Mouse (Mus musculus) lung, postnatal 10 days (tissue): Measurements from ENCODE around the gene Eif4h.

Experiments used
- DNase-seq: peaks from one replicate; pipeline ENCODE4 v3.0.0; 2021

Eif4h gene

GRCm38 (mm10) chr5:134639269-134639682 lies at the start of gene Eif4h:
Eif4h (minus strand) TSS chr5:134639490.
- peak; percentile 98 for DNase-seq

GRCm38 (mm10) chr5:134688718-134689284 lies 49.5 kb upstream of the Eif4h start:
- peak; percentile 100 for DNase-seq

GRCm38 (mm10) chr5:134688086-134688717 lies 48.9 kb upstream of the Eif4h start, which contains the start of gene Limk1:
Limk1 (minus strand) TSS chr5:134688598.
- no peak for DNase-seq

GRCm38 (mm10) chr5:134687187-134687586 lies 47.9 kb upstream of the Eif4h start:
- no peak for DNase-seq

GRCm38 (mm10) chr5:134686541-134686940 lies 47.3 kb upstream of the Eif4h start:
- DNase-seq: no peak

- no peak for DNase-seq
Measured at GRCm38 (mm10) chr5:134684398-134684797, 45.1 kb upstream of the Eif4h start.

GRCm38 (mm10) chr5:134683813-134684212 lies 44.5 kb upstream of the Eif4h start:
- no peak for DNase-seq

- DNase-seq: peak; percentile 70
Measured at GRCm38 (mm10) chr5:134680238-134680637, 40.9 kb upstream of the Eif4h start.

GRCm38 (mm10) chr5:134678827-134679546 lies 39.7 kb upstream of the Eif4h start:
- DNase-seq: peak; percentile 61

GRCm38 (mm10) chr5:134678031-134678430 lies 38.7 kb upstream of the Eif4h start:
- peak; percentile 73 for DNase-seq

GRCm38 (mm10) chr5:134677491-134677890 lies 38.2 kb upstream of the Eif4h start:
- DNase-seq: no peak

- DNase-seq: peak; percentile 96
Measured at GRCm38 (mm10) chr5:134675956-134676759, 36.9 kb upstream of the Eif4h start.

GRCm38 (mm10) chr5:134674977-134675376 lies 35.7 kb upstream of the Eif4h start:
- no peak for DNase-seq

GRCm38 (mm10) chr5:134672611-134673010 lies 33.3 kb upstream of the Eif4h start:
- no peak for DNase-seq

- DNase-seq: no peak
Measured at GRCm38 (mm10) chr5:134672198-134672516, 32.9 kb upstream of the Eif4h start.

- DNase-seq: peak; percentile 60
Measured at GRCm38 (mm10) chr5:134671335-134672197, 32.3 kb upstream of the Eif4h start.

GRCm38 (mm10) chr5:134669001-134669708 lies 29.9 kb upstream of the Eif4h start:
- DNase-seq: no peak

- peak; percentile 70 for DNase-seq
Measured at GRCm38 (mm10) chr5:134668495-134668894, 29.2 kb upstream of the Eif4h start.

GRCm38 (mm10) chr5:134656708-134657107 lies 17.4 kb upstream of the Eif4h start:
- DNase-seq: no peak

GRCm38 (mm10) chr5:134652015-134652414 lies 12.7 kb upstream of the Eif4h start:
- DNase-seq: peak; percentile 83

- DNase-seq: peak; percentile 77
Measured at GRCm38 (mm10) chr5:134650926-134651325, 11.6 kb upstream of the Eif4h start.

GRCm38 (mm10) chr5:134648976-134649375 lies 9.7 kb upstream of the Eif4h start:
- DNase-seq: peak; percentile 54
